Mouse (Mus musculus): Measurements from ENCODE around the gene Selenoo.
A peak's percentile ranks its signal among the peaks of the same experiment; 100 is the strongest.

The Selenoo gene

GRCm38 (mm10) chr15:89076156-89076731 lies 12.6 kb upstream of the Selenoo start:
- DNase-seq (ENCODE audit: low spot score): peak; percentile 31

- DNase-seq (ENCODE audit: low spot score): peak; percentile 57
These were observed 10.6 kb upstream of the Selenoo start for GRCm38 (mm10) chr15:89078208-89078836.

- no peak for DNase-seq (ENCODE audit: low spot score)
These were observed 5.0 kb upstream of the Selenoo start for GRCm38 (mm10) chr15:89083906-89084305.

- no peak for DNase-seq (ENCODE audit: low spot score)
These were observed 4.1 kb upstream of the Selenoo start for GRCm38 (mm10) chr15:89084826-89085225.

GRCm38 (mm10) chr15:89089248-89090051 lies 566 bp downstream of the Selenoo start:
- DNase-seq (ENCODE audit: low spot score): peak; percentile 17

- DNase-seq (ENCODE audit: low spot score): no peak
These were observed 1.8 kb downstream of the Selenoo start for GRCm38 (mm10) chr15:89090662-89091061.

GRCm38 (mm10) chr15:89092181-89092580 lies 3.3 kb downstream of the Selenoo start:
- no peak for DNase-seq (ENCODE audit: low spot score)

- DNase-seq (ENCODE audit: low spot score): no peak
These were observed 8.6 kb downstream of the Selenoo start for GRCm38 (mm10) chr15:89097450-89097849.

- no peak for DNase-seq (ENCODE audit: low spot score)
These were observed 9.7 kb downstream of the Selenoo start for GRCm38 (mm10) chr15:89098616-89099015.

- DNase-seq (ENCODE audit: low spot score): no peak
These were observed 11.9 kb downstream of the Selenoo start for GRCm38 (mm10) chr15:89100823-89101222.

GRCm38 (mm10) chr15:89102646-89103045 lies 13.8 kb downstream of the Selenoo start:
- DNase-seq (ENCODE audit: low spot score): no peak

- DNase-seq (ENCODE audit: low spot score): no peak
These were observed 15.0 kb downstream of the Selenoo start for GRCm38 (mm10) chr15:89103921-89104320.

GRCm38 (mm10) chr15:89104425-89104824 lies 15.5 kb downstream of the Selenoo start:
- DNase-seq (ENCODE audit: low spot score): no peak

GRCm38 (mm10) chr15:89106073-89106472 lies 17.2 kb downstream of the Selenoo start:
- DNase-seq (ENCODE audit: low spot score): no peak

- no peak for DNase-seq (ENCODE audit: low spot score)
These were observed 18.1 kb downstream of the Selenoo start for GRCm38 (mm10) chr15:89106976-89107375.

GRCm38 (mm10) chr15:89110147-89110546 lies 21.3 kb downstream of the Selenoo start:
- DNase-seq (ENCODE audit: low spot score): no peak

- no peak for DNase-seq (ENCODE audit: low spot score)
These were observed 29.1 kb downstream of the Selenoo start for GRCm38 (mm10) chr15:89118007-89118406.

- peak; percentile 95 for DNase-seq (ENCODE audit: low spot score)
These were observed 33.9 kb downstream of the Selenoo start, which contains the start of gene Tubgcp6 for GRCm38 (mm10) chr15:89122649-89123366. TSS of gene Tubgcp6 (minus strand) at chr15:89123112.

GRCm38 (mm10) chr15:89123595-89123994 lies 34.7 kb downstream of the Selenoo start:
- DNase-seq (ENCODE audit: low spot score): no peak

- no peak for DNase-seq (ENCODE audit: low spot score)
These were observed 35.4 kb downstream of the Selenoo start for GRCm38 (mm10) chr15:89124312-89124711.

GRCm38 (mm10) chr15:89125351-89125750 lies 36.5 kb downstream of the Selenoo start:
- no peak for DNase-seq (ENCODE audit: low spot score)

- DNase-seq (ENCODE audit: low spot score): no peak
These were observed 37.7 kb downstream of the Selenoo start for GRCm38 (mm10) chr15:89126622-89127021.

Data from spleen, adult 12 weeks (tissue).